Mouse (Mus musculus) limb, embryonic 11.5 days (tissue): ENCODE data around the gene Cyp2ab1. TPM values are rescaled to one million over a fixed set of nuclear protein-coding genes. Genes with fewer than 3 reads are reported as not detected.

ENCODE experiments used
- polyA plus RNA-seq: library from polyadenylated mRNA; unstranded; fragments of >200 nt; fragmentation: Nextera tagmentation; extraction: Ambion mirVana; gene quantifications from 2 replicates; pipeline ENCODE4 v1.2.1, GENCODE M21; 2014

Cyp2ab1 gene
- polyA plus RNA-seq, 1 experiment from 2014 or later: not detected

Other genes starting within 250 kb of the Cyp2ab1 start
- 30.1 and 30.5 TPM in 2 replicates for gene Klhl24, start 227.9 kb downstream of the Cyp2ab1 start, polyA plus RNA-seq
- gene Yeats2, start 184.3 kb downstream of the Cyp2ab1 start, polyA plus RNA-seq: 48.5 and 58.3 TPM in 2 replicates
- gene Map6d1, start 84.0 kb downstream of the Cyp2ab1 start, polyA plus RNA-seq: 0.72 and 0.92 TPM in 2 replicates
- 109 TPM in 2 replicates for gene Parl, start 23.0 kb downstream of the Cyp2ab1 start, polyA plus RNA-seq
- 46.1 and 54.5 TPM in 2 replicates for gene Abcc5, start 101.0 kb upstream of the Cyp2ab1 start, polyA plus RNA-seq
- 143 and 151 TPM in 2 replicates for gene Eif2b5, start 173.4 kb upstream of the Cyp2ab1 start, polyA plus RNA-seq
- 40.4 and 46.2 TPM in 2 replicates for gene Dvl3, start 191.6 kb upstream of the Cyp2ab1 start, polyA plus RNA-seq
- gene Ap2m1, start 210.1 kb upstream of the Cyp2ab1 start, polyA plus RNA-seq: 597 and 631 TPM in 2 replicates
- gene Abcf3, start 223.2 kb upstream of the Cyp2ab1 start, polyA plus RNA-seq: 51.4 and 52.6 TPM in 2 replicates